In the genomic region with DNA sequence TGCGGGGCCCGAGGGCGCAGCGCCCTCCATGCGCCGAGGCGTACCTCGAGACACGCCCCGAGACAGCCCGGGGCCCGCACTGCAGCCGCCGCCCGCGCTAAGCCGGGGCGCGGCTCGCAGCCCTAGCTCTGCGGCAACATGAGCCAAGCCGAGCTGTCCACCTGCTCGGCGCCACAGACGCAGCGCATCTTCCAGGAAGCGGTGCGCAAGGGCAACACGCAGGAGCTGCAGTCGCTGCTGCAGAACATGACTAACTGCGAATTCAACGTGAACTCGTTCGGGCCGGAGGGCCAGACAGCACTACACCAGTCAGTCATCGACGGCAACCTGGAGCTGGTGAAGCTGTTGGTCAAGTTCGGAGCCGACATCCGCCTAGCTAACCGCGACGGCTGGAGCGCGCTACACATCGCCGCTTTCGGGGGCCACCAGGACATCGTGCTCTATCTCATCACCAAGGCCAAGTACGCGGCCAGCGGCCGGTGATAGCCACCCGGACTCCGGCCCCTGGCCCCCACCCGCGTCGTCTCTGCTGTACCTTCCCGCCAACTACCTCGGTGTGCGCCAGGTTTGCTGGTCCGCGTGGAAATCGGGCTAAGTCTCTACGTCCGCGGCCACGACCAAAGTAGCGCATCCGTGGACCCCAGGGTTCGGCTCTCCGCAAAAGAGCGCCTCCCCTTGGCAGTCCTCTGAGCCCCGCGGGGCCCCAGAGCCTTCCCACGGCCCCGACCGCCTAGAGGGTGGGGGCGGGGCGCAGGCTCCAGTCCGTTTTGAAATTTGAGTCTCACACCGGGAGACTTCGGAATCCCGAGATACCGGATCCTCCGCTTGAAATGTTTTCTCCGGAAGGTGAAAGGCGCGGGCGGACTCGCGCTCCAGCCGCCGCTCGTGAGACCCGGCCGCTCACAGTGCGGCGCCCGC, we compare ENCODE assay signal across 9 mouse cellular contexts. TPM values are rescaled to one million over a fixed set of nuclear protein-coding genes. Genes with fewer than 3 reads are reported as not detected.
DNase-seq lines count a peak whose midpoint lies in the region; ATAC-seq and TF ChIP-seq lines count a peak whose summit lies in the region.
"Had no signal": no experiment of that assay in that cellular context is flagged by ENCODE, and none has a peak within 500 bp of the region (broad histone marks: within the 10 kb centered on the region; RNA-seq: fewer than 3 reads in every experiment).

No protein-coding gene starts in this region.

- H3K27me3 ChIP-seq in cerebellum, adult 2 months (ENCODE audit: control insufficient read depth, insufficient read depth, low read length): no peaks in the 10 kb centered on the region; the same call in 1 of the 2 replicates
- H3K27me3 ChIP-seq in embryonic facial prominence, embryonic 11.5 days (ENCODE audit: control insufficient read depth, insufficient read depth, low read length): peaks cover 51% of the 10 kb centered on the region
- 0 out of 2 replicates have a peak, but pooled peaks cover 3% of the 10 kb centered on the region for H3K27me3 ChIP-seq in hindbrain, embryonic 11.5 days (ENCODE audit: control insufficient read depth, insufficient read depth, low read length)
- H3K27me3 ChIP-seq in liver, embryonic 12.5 days (replicated peaks): peaks cover 97% of the 10 kb centered on the region

- under 1% methylated on average over 100 of the region's 100 CpGs for WGBS in cerebellum, adult 2 months
- WGBS in embryonic facial prominence, embryonic 11.5 days: under 1% methylated on average over 100 of the region's 100 CpGs
- under 1% methylated on average over 94 of the region's 100 CpGs for WGBS in hindbrain, embryonic 11.5 days
- under 1% methylated on average over 96 of the region's 100 CpGs for WGBS in liver, embryonic 12.5 days (ENCODE audit: insufficient replicate concordance)

- H3K27ac ChIP-seq in cerebellum, adult 2 months (ENCODE audit: insufficient read depth, low read length): no peak overlapping the region
- peak overlapping the region; percentile 86 for H3K27ac ChIP-seq in embryonic facial prominence, embryonic 11.5 days (replicated peaks; ENCODE audit: low read depth, low read length)
- H3K27ac ChIP-seq in hindbrain, embryonic 11.5 days (ENCODE audit: low read depth, low read length): peak overlapping the region; percentile 94
- H3K27ac ChIP-seq in liver, embryonic 12.5 days: peak overlapping the region; percentile 89

- peak; percentile 40 to 47 for DNase-seq in cerebellum, adult 2 months
- peak; percentile 73 for DNase-seq in ES-CJ7 (ENCODE audit: low read depth, low spot score)
- peak; percentile 69 for DNase-seq in embryonic facial prominence, embryonic 11.5 days (ENCODE audit: low spot score)
- DNase-seq in hindbrain, embryonic 11.5 days (ENCODE audit: low spot score): peak; percentile 81
- DNase-seq in natural killer cell, adult 2 months (ENCODE audit: low spot score in 2 of 2): peak; percentile 65 to 68
- DNase-seq in thymus, postnatal 0 days (ENCODE audit: low spot score): peak; percentile 75

- TF ChIP-seq CTCF in cerebellum, adult 2 months (IDR thresholded peaks at IDR 0.05; ENCODE audit: borderline replicate concordance, insufficient read depth, low read depth, low read length): no peak

- no peaks in the 10 kb centered on the region for H3K9me3 ChIP-seq in embryonic facial prominence, embryonic 11.5 days (replicated peaks; ENCODE audit: control insufficient read depth, low read length)
- no peaks in the 10 kb centered on the region for H3K9me3 ChIP-seq in hindbrain, embryonic 11.5 days (ENCODE audit: control insufficient read depth, low read length)
- H3K9me3 ChIP-seq in liver, embryonic 12.5 days (replicated peaks): no peaks in the 10 kb centered on the region

- peak overlapping the region; percentile 87 for H3K4me2 ChIP-seq in embryonic facial prominence, embryonic 11.5 days (ENCODE audit: low read depth, low read length)
- H3K4me2 ChIP-seq in hindbrain, embryonic 11.5 days (replicated peaks; ENCODE audit: low read depth, low read length): peak overlapping the region; percentile 83
- peak overlapping the region; percentile 99 for H3K4me2 ChIP-seq in liver, embryonic 12.5 days

- no peaks in the 10 kb centered on the region; the same call in 1 of the 2 replicates for H3K36me3 ChIP-seq in embryonic facial prominence, embryonic 11.5 days (replicated peaks; ENCODE audit: control insufficient read depth, insufficient read depth, low read depth, low read length)
- 0 out of 2 replicates have a peak, but pooled peaks cover 3% of the 10 kb centered on the region for H3K36me3 ChIP-seq in hindbrain, embryonic 11.5 days (ENCODE audit: control insufficient read depth, insufficient read depth, low read length)
- no peaks in the 10 kb centered on the region for H3K36me3 ChIP-seq in liver, embryonic 12.5 days

- no peak for TF ChIP-seq POLR2A in cerebellum, adult 2 months (IDR thresholded peaks at IDR 0.05; ENCODE audit: borderline replicate concordance, insufficient read depth, low read length)

- peak overlapping the region; percentile 62 for H3K9ac ChIP-seq in embryonic facial prominence, embryonic 11.5 days (replicated peaks; ENCODE audit: low read length)
- H3K9ac ChIP-seq in hindbrain, embryonic 11.5 days (ENCODE audit: low read depth, low read length): peak overlapping the region; percentile 86
- H3K9ac ChIP-seq in liver, embryonic 12.5 days: peak overlapping the region; percentile 80

- peak overlapping the region; percentile 44 for H3K4me3 ChIP-seq in cerebellum, adult 2 months (replicated peaks; ENCODE audit: insufficient read depth, low read depth, low read length)
- H3K4me3 ChIP-seq in embryonic facial prominence, embryonic 11.5 days (ENCODE audit: low read depth, low read length): peak overlapping the region; percentile 59
- H3K4me3 ChIP-seq in hindbrain, embryonic 11.5 days (ENCODE audit: low read depth, low read length): peak overlapping the region; percentile 90
- H3K4me3 ChIP-seq in liver, embryonic 12.5 days: peak overlapping the region; percentile 70

- no peak for ATAC-seq in cerebellum, adult (ENCODE audit: insufficient number of reproducible peaks, low FRiP score, low TSS enrichment)
- ATAC-seq in embryonic facial prominence, embryonic 11.5 days (replicated peaks; ENCODE audit: insufficient number of reproducible peaks, low FRiP score, low TSS enrichment, low read depth): no peak; the same call in 1 of the 2 replicates
- ATAC-seq in hindbrain, embryonic 11.5 days (ENCODE audit: low FRiP score): peak; percentile 36
- ATAC-seq in liver, embryonic 12.5 days: peak; percentile 79
- ATAC-seq: Patski had no signal

- peaks cover 2% of the 10 kb centered on the region for H3K4me1 ChIP-seq in cerebellum, adult 2 months (ENCODE audit: control insufficient read depth, insufficient read depth, low read length)
- peaks cover 14% of the 10 kb centered on the region for H3K4me1 ChIP-seq in embryonic facial prominence, embryonic 11.5 days (ENCODE audit: control insufficient read depth, insufficient read depth, low read length)
- H3K4me1 ChIP-seq in hindbrain, embryonic 11.5 days (replicated peaks; ENCODE audit: control insufficient read depth, insufficient read depth, low read length): peaks cover 31% of the 10 kb centered on the region
- H3K4me1 ChIP-seq in liver, embryonic 12.5 days: peaks cover 76% of the 10 kb centered on the region

RNA-seq across cellular contexts. Expression of gene Nrarp, which starts 0.7 kb away (rescaled TPM):
- polyA plus RNA-seq in cerebellum, adult 2 months (2012; rRNA removed): 7.7 and 9.4 TPM in 2 replicates
- polyA plus RNA-seq in embryonic facial prominence, embryonic 11.5 days (2014; fragmentation: Nextera tagmentation; extraction: Ambion mirVana): 16.8 and 17.0 TPM in 2 replicates
- polyA plus RNA-seq in hindbrain, embryonic 11.5 days (2014; fragmentation: Nextera tagmentation; extraction: Ambion mirVana): 44.6 and 60.5 TPM in 2 replicates
- polyA plus RNA-seq in liver, embryonic 12.5 days (2016; fragmentation: Nextera tagmentation; extraction: Ambion mirVana): 5.9 and 6.2 TPM in 2 replicates
- polyA plus RNA-seq in thymus, postnatal 0 days (2015; fragmentation: Nextera tagmentation; extraction: Ambion mirVana): 9.5 TPM in 2 replicates

RNA-seq across cellular contexts. Expression of gene Tor4a, which starts 15.5 kb away (rescaled TPM):
- polyA plus RNA-seq in cerebellum, adult 2 months (2012; rRNA removed): 3.6 and 4.2 TPM in 2 replicates
- polyA plus RNA-seq in embryonic facial prominence, embryonic 11.5 days (2014; fragmentation: Nextera tagmentation; extraction: Ambion mirVana): 1.9 and 2.6 TPM in 2 replicates
- polyA plus RNA-seq in hindbrain, embryonic 11.5 days (2014; fragmentation: Nextera tagmentation; extraction: Ambion mirVana): 0.94 and 2.4 TPM in 2 replicates
- 7.2 and 7.4 TPM in 2 replicates for polyA plus RNA-seq in liver, embryonic 12.5 days (2016; fragmentation: Nextera tagmentation; extraction: Ambion mirVana)
- polyA plus RNA-seq in thymus, postnatal 0 days (2015; fragmentation: Nextera tagmentation; extraction: Ambion mirVana): 23.5 and 25.6 TPM in 2 replicates

RNA-seq across cellular contexts. Expression of gene Nelfb, which starts 30.1 kb away (rescaled TPM):
- 69.4 and 84.5 TPM in 2 replicates for polyA plus RNA-seq in cerebellum, adult 2 months (2012; rRNA removed)
- 90.5 and 92.2 TPM in 2 replicates for polyA plus RNA-seq in embryonic facial prominence, embryonic 11.5 days (2014; fragmentation: Nextera tagmentation; extraction: Ambion mirVana)
- polyA plus RNA-seq in hindbrain, embryonic 11.5 days (2014; fragmentation: Nextera tagmentation; extraction: Ambion mirVana): 89.6 and 93.7 TPM in 2 replicates
- 56.7 and 61.5 TPM in 2 replicates for polyA plus RNA-seq in liver, embryonic 12.5 days (2016; fragmentation: Nextera tagmentation; extraction: Ambion mirVana)
- 73.3 and 78.1 TPM in 2 replicates for polyA plus RNA-seq in thymus, postnatal 0 days (2015; fragmentation: Nextera tagmentation; extraction: Ambion mirVana)

RNA-seq across cellular contexts. Expression of gene Stpg3, which starts 33.2 kb away (rescaled TPM):
- polyA plus RNA-seq in cerebellum, adult 2 months (2012; rRNA removed): not detected in 2 replicates
- polyA plus RNA-seq in embryonic facial prominence, embryonic 11.5 days (2014; fragmentation: Nextera tagmentation; extraction: Ambion mirVana): not detected in 2 replicates
- not detected in 2 replicates for polyA plus RNA-seq in hindbrain, embryonic 11.5 days (2014; fragmentation: Nextera tagmentation; extraction: Ambion mirVana)
- not detected in 2 replicates for polyA plus RNA-seq in liver, embryonic 12.5 days (2016; fragmentation: Nextera tagmentation; extraction: Ambion mirVana)
- polyA plus RNA-seq in thymus, postnatal 0 days (2015; fragmentation: Nextera tagmentation; extraction: Ambion mirVana): 0.14 TPM in 1 of 2 replicates, not detected in the other

RNA-seq across cellular contexts. Expression of gene Fam166a, which starts 37.3 kb away (rescaled TPM):
- polyA plus RNA-seq in cerebellum, adult 2 months (2012; rRNA removed): 0.10 and 0.11 TPM in 2 replicates
- polyA plus RNA-seq in embryonic facial prominence, embryonic 11.5 days (2014; fragmentation: Nextera tagmentation; extraction: Ambion mirVana): 1.4 TPM in 1 of 2 replicates, not detected in the other
- polyA plus RNA-seq in hindbrain, embryonic 11.5 days (2014; fragmentation: Nextera tagmentation; extraction: Ambion mirVana): not detected in 2 replicates
- 1.2 TPM in 1 of 2 replicates, not detected in the other for polyA plus RNA-seq in liver, embryonic 12.5 days (2016; fragmentation: Nextera tagmentation; extraction: Ambion mirVana)
- 0.34 TPM in 1 of 2 replicates, not detected in the other for polyA plus RNA-seq in thymus, postnatal 0 days (2015; fragmentation: Nextera tagmentation; extraction: Ambion mirVana)

Comparison
In these comparisons a context has a peak if more than half of its experiments do, and no peak if none do; other contexts are left out.
1. ATAC-seq: peak in hindbrain, embryonic 11.5 days (single experiment) and liver, embryonic 12.5 days (single experiment); none in cerebellum, adult (single experiment) and embryonic facial prominence, embryonic 11.5 days (single experiment).
2. Peak in every context shown above with its lines, with median percentiles within 50 percentile points of each other: DNase-seq, H3K4me3 ChIP-seq, H3K4me2 ChIP-seq and H3K9ac ChIP-seq.